ENCODE assay signal across 8 mouse cellular contexts in the genomic region with DNA sequence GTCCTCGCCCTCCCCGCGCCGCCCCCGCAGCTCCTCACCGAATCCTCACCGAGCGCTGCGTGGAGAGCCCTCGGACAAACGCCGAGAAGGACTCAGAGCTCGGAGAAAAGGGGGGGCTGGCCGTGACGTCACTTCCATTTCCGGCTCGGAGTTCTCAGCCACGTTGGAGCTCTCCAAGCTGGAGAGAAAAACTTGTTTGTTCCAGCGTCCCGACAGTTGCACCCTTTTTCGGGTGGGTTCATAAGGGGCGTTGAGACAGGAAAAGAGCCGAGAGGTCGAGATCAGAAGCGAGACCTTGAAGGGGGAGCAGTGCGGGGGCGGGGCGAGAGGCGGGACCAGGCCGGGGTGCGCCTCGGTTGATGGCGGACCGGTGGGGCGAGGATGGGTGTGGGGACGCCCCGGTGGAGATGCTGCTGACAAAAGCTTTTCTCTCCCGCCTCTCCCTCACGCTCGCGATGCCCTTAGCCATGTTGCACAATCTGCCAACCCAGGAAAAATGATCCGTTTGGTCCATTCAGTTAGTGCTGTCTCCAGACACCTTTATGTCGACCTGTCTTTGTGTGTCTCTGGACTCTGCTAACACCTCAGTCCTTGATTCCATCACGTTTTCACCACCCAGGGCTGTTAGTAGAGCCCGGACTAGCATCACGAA. TPM values are rescaled to one million over a fixed set of nuclear protein-coding genes. Genes with fewer than 3 reads are reported as not detected.
DNase-seq lines count a peak whose midpoint lies in the region; ATAC-seq and TF ChIP-seq lines count a peak whose summit lies in the region.

A gene (minus strand): TSS at position 112 of the 652 bp plus-strand sequence.

- WGBS in hindbrain, postnatal 0 days: under 1% methylated on average over 45 of the region's 46 CpGs

- no peak for TF ChIP-seq CTCF in gastrocnemius, adult 2 months (IDR thresholded peaks at IDR 0.05)
- no peak for TF ChIP-seq CTCF in hindbrain, postnatal 0 days (IDR thresholded peaks at IDR 0.05; ENCODE audit: low read depth)

- H3K9me3 ChIP-seq in hindbrain, postnatal 0 days (ENCODE audit: low read length): no peaks in the 10 kb centered on the region

- H3K27me3 ChIP-seq in hindbrain, postnatal 0 days (ENCODE audit: insufficient read depth, low read length): no peaks in the 10 kb centered on the region

- H3K4me2 ChIP-seq in hindbrain, postnatal 0 days (ENCODE audit: low read depth, low read length): peak within 1 kb of the TSS; percentile 88

- peak; percentile 94 for DNase-seq in gastrocnemius, adult 2 months
- peak; percentile 95 for DNase-seq in hindbrain, postnatal 0 days (ENCODE audit: low spot score)
- peak; percentile 95 for DNase-seq in left cerebral cortex, adult 18-20 months (ENCODE audit: low spot score in 2 of 2)
- DNase-seq in lung, postnatal 4 days: peak; percentile 92 to 93
- peak; percentile 94 for DNase-seq in retina, postnatal 1 day
- DNase-seq in thymus, postnatal 4 days: peak; percentile 94

- ATAC-seq in activated CD4-positive, CD25-positive, alpha-beta regulatory T cell, adult 4 months: peak; percentile 94
- ATAC-seq in common myeloid progenitor, adult 5-6 weeks (replicated peaks; ENCODE audit: low read depth, poor library complexity, severe bottlenecking): peak; percentile 94
- ATAC-seq in hindbrain, postnatal 0 days: peak; percentile 96

- H3K9ac ChIP-seq in hindbrain, postnatal 0 days (replicated peaks; ENCODE audit: low read length): peak within 1 kb of the TSS; percentile 94

- peaks cover 17% of the 10 kb centered on the region for H3K4me1 ChIP-seq in hindbrain, postnatal 0 days (ENCODE audit: insufficient read depth, low read length)

- intact Hi-C loops in gastrocnemius, adult 2 months (cut with DNase I): no loop called here

- no peaks in the 10 kb centered on the region for H3K36me3 ChIP-seq in hindbrain, postnatal 0 days (ENCODE audit: insufficient read depth, low read length)

- peak within 1 kb of the TSS; percentile 98 for H3K4me3 ChIP-seq in gastrocnemius, adult 2 months
- H3K4me3 ChIP-seq in hindbrain, postnatal 0 days (ENCODE audit: low read length): peak within 1 kb of the TSS; percentile 87

- peak within 1 kb of the TSS; percentile 98 for H3K27ac ChIP-seq in gastrocnemius, adult 2 months
- H3K27ac ChIP-seq in hindbrain, postnatal 0 days: peak within 1 kb of the TSS; percentile 97

RNA-seq across cellular contexts. Expression of the gene that starts here (rescaled TPM):
- polyA plus RNA-seq in activated CD4-positive, CD25-positive, alpha-beta regulatory T cell, adult 4 months (2017; shearing (Covaris generic)): 10 to 100 TPM; 44.4 to 47.6 TPM
- 61.9 and 81.3 TPM in 2 replicates for total RNA-seq in common myeloid progenitor, adult 5-6 weeks (2017)
- 10 to 100 TPM; 16.6 to 18.4 TPM for total RNA-seq in gastrocnemius, adult 2 months (2021)
- total RNA-seq in hindbrain, postnatal 0 days (2014; rRNA removed): 67.5 and 83.3 TPM in 2 replicates
- 50.9 and 51.4 TPM in 2 replicates for polyA plus RNA-seq in hindbrain, postnatal 0 days (2015; fragmentation: Nextera tagmentation; extraction: Ambion mirVana)
- total RNA-seq in left cerebral cortex, adult 18-20 months (2021): 10 to 100 TPM; 41.4 to 42.2 TPM

Comparison
In these comparisons a context has a peak if more than half of its experiments do, and no peak if none do; other contexts are left out.
1. Peak in every context shown above with its lines: DNase-seq, ATAC-seq, H3K4me3 ChIP-seq and H3K27ac ChIP-seq.